In genomic region chr17:45889451-45889850, GRCm38 (mm10) we compare ENCODE assay signal across 10 mouse cellular contexts.
DNase-seq lines count a peak whose midpoint lies in the region; ATAC-seq lines count a peak whose summit lies in the region.
"Had no signal": no experiment of that assay in that cellular context is flagged by ENCODE, and none has a peak within 500 bp of the region (broad histone marks: within the 10 kb centered on the region; RNA-seq: fewer than 3 reads in every experiment).

No protein-coding gene starts in this region.

- intact Hi-C loops in heart, postnatal 14 days (cut with DNase I) = loop anchor here (5.0 kb wide), 1 partner anchor 138 kb away; no protein-coding TSS in a partner anchor

- DNase-seq in cerebellum, adult 11-12 months = peak; percentile 33
- no peak for DNase-seq in cerebellum, adult 11 months
- peak; percentile 73 for DNase-seq in ovary, adult 18-20 months (ENCODE audit: low spot score)
- no peak for DNase-seq in ovary, postnatal 14 days (ENCODE audit: low spot score)
- peak; percentile 45 to 54 for DNase-seq in heart, postnatal 14 days
- DNase-seq in right cerebral cortex, adult 2 months (ENCODE audit: low spot score in 2 of 2) = no peak
- DNase-seq in c-Kit-positive CD71-positive TER-119-positive erythroid progenitor cells, embryonic 14.5 days (ENCODE audit: low spot score) = no peak
- DNase-seq: right cerebral cortex, adult 18-20 months; thymus, postnatal 25 days had no signal

- ATAC-seq in frontal cortex, adult (ENCODE audit: low TSS enrichment) = no peak

Comparison
In these comparisons a context has a peak if more than half of its experiments do, and no peak if none do; other contexts are left out.
1. DNase-seq: peak in cerebellum, adult 11-12 months (single experiment), ovary, adult 18-20 months (single experiment) and heart, postnatal 14 days (2 of 2); none in cerebellum, adult 11 months (single experiment), ovary, postnatal 14 days (single experiment), right cerebral cortex, adult 2 months (0 of 2) and c-Kit-positive CD71-positive TER-119-positive erythroid progenitor cells, embryonic 14.5 days (single experiment).